Mouse (Mus musculus) cerebellum, adult 2 months (tissue): ENCODE data around the gene Wnt2.

Source experiments
- CTCF ChIP-seq: fragments of 200-500 bp; IDR thresholded peaks from 2 replicates; pipeline ENCODE4 v1.5.1; 2011; ENCODE audit warnings: low read depth, mild to moderate bottlenecking, control low read depth, low read length, moderate library complexity, borderline replicate concordance; ENCODE audit not compliant: insufficient read depth
- POLR2A ChIP-seq: fragments of 200-500 bp; IDR thresholded peaks from 2 replicates; pipeline ENCODE4 v1.6.1; 2011; ENCODE audit warnings: low read length, control low read depth, borderline replicate concordance; ENCODE audit not compliant: insufficient read depth

DNA sequence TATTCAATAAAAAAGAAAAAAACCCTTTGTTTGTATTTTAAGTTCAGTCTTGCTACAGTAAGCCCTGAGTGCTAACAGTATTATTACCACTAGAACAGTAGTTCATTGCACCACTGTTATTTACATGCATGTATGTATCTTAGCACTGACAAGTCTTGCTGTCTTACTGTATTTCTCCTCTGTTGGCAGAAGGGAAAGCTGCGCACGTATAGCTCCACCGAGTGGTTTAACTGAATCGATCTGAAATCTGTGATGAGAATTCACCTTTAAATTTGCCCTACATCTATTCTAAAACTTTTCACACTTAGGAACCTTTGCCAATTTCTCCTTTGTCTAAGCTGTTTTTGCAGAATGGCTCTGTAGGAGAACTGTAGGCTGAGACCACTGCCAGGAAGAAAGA, 13.9 kb upstream of the Wnt2 start:
- TF ChIP-seq POLR2A: no peak
- no peak for TF ChIP-seq CTCF
